Mouse (Mus musculus): ENCODE results near the gene Pgam5. TPM values are rescaled to one million over a fixed set of nuclear protein-coding genes. Genes with fewer than 3 reads are reported as not detected.

The Pgam5 gene
- polyA plus RNA-seq (2012; rRNA removed) = 45.6 and 47.0 TPM in 2 replicates

DNA sequence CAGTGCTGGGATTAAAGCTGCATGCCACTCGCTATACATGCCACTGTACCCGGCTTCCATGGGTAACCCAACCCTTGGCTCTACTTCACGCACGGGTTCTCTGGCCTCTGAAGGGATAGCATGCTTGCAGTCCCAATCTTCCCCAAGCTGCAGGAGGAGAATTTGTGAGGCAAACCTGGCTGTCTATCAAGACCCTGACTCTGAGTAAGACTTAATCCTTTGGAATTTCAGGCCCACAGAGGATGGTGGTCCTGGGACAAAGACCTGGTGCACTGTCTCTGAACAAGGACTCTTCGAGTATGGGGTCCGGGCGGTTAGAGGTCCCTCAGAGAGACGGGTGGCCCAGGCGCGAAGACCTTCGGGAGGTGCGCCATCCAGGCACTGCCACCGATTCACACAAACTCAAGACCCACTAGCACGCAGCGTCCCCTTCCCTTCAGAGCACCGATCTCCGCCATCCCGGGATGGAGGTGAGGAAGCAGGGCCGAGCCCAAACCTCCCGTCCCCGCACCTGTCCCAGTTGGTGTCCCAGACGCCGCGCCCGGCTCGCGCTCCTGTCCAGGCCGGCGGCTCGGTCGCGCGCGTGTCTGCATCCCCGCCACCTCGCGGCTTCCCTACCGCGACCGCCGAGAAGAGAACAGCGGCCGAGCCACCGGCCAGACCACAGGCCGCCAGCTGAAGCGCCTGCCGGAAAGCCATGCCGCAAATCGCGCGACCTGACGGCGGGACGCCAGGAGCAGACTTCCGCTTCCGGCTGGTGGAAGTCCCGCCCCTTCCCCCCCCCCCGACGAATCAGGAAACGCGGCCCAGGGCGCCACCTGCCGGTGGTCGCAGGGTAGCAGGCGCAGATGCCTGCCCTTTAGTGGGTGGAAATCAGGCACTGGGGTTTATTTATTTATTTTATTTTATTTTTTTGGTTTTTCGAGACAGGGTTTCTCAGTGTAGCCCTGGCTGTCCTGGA is at the start of gene Pgam5:
TSS of gene Pgam5 (minus strand) at position 773 of the 961 bp plus-strand sequence.
- H3K27ac ChIP-seq (ENCODE audit: insufficient read depth, low read length) = no peak within 1 kb of the TSS
- H3K4me1 ChIP-seq (ENCODE audit: control insufficient read depth, insufficient read depth, low read length) = peaks cover 4% of the 10 kb centered on the region; the same call in 1 of the 2 replicates
- peak; percentile 67; the same call in 1 of the 2 replicates for TF ChIP-seq POLR2A (IDR thresholded peaks at IDR 0.05; ENCODE audit: extremely low read depth, insufficient read depth, low read length)
- peak; percentile 56 for TF ChIP-seq CTCF (IDR thresholded peaks at IDR 0.05; ENCODE audit: extremely low read depth, insufficient read depth, low read length)
- peak within 1 kb of the TSS; percentile 82 for H3K4me3 ChIP-seq (ENCODE audit: insufficient read depth, low read length)

DNA sequence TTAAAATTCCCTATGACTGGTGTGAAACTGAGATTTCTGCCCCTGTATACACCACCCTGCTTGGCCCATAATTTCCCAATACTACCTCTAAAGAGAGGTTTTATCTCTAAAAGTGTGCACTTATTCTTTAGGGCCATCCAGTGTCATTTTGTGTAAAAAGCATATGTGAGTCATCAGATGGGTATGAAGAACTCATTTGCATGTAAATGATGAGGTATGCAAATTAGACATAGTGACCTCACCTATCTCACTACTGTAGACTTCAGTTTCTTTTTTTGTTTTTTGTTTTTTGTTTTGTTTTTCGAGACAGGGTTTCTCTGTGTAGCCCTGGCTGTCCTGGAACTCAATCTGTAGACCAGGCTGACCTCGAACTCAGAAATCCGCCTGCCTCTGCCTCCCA is 43.4 kb upstream of the Pgam5 start:
- no peak for TF ChIP-seq CTCF (IDR thresholded peaks at IDR 0.05; ENCODE audit: extremely low read depth, insufficient read depth, low read length)
- no peak for TF ChIP-seq POLR2A (IDR thresholded peaks at IDR 0.05; ENCODE audit: extremely low read depth, insufficient read depth, low read length)
- Histone ChIP-seq H3K27ac (ENCODE audit: insufficient read depth, low read length) (no peak overlapping the region), H3K4me3 (ENCODE audit: insufficient read depth, low read length) (no peak overlapping the region), H3K4me1 (ENCODE audit: control insufficient read depth, insufficient read depth, low read length) (no peaks in the 10 kb centered on the region)

DNA sequence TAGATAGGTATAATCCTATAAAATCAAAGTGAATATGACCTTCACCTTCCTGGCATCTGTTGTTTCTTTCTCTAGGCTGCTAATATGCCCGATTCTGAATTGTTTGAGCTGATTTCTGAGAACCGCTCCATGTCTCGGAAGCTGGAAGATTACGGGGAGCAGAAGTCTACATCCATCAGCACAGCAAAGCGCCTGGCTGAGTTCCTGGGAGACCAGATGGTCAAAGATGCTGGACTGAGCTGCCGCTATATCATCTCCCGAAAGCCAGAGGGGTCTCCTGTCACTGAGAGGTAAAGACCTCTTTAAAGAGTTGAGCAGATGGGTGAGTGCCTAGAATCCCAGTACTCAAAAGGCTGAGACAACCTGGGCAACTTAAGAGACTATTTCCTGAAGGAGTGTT is 39.1 kb upstream of the Pgam5 start:
- no peak overlapping the region for H3K27ac ChIP-seq (ENCODE audit: insufficient read depth, low read length)
- TF ChIP-seq POLR2A (IDR thresholded peaks at IDR 0.05; ENCODE audit: extremely low read depth, insufficient read depth, low read length) = no peak
- TF ChIP-seq CTCF (IDR thresholded peaks at IDR 0.05; ENCODE audit: extremely low read depth, insufficient read depth, low read length) = no peak
- no peaks in the 10 kb centered on the region for H3K4me1 ChIP-seq (ENCODE audit: control insufficient read depth, insufficient read depth, low read length)
- no peak overlapping the region for H3K4me3 ChIP-seq (ENCODE audit: insufficient read depth, low read length)

DNA sequence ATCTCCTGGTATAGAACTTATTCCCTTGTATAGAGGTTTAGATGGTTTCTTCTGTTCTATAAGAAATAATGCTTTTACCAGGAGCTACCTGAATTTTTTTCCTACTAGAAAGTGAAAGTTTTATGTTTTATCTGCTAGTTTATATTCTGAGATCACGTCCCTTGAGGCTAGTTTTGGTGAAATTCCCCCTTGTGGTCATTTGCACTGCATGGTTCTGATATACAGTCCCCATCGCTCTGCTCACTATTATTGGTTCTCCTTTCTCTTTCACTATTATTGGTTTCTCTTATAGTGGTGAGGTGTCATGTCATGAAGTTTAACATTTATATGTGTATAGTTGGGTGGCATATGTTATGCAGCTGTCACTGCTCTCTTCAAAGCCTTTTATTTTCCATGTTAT is 30.9 kb upstream of the Pgam5 start:
- no peak overlapping the region for H3K4me3 ChIP-seq (ENCODE audit: insufficient read depth, low read length)
- H3K4me1 ChIP-seq (ENCODE audit: control insufficient read depth, insufficient read depth, low read length) = no peaks in the 10 kb centered on the region
- TF ChIP-seq POLR2A (IDR thresholded peaks at IDR 0.05; ENCODE audit: extremely low read depth, insufficient read depth, low read length) = no peak
- no peak overlapping the region for H3K27ac ChIP-seq (ENCODE audit: insufficient read depth, low read length)

DNA sequence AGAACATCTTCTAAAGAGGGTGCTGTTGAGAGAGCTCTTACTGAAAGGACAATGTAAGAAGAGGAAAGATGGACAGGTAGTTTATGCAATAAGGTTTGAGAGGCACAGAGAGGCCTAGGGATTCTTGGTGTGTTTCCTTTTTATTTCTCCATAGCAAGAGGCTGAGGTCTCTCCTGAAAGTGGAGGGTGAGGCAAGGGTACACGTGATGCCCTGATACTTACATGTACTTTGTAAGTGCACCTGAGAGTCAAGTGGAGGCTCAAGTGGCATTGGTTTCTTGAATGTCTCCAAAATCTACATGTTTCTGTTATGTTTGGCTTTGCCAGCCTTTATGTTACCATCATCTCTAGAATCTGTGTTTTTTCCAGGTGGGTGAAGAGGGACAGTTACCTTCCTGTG is 26.9 kb upstream of the Pgam5 start:
- Histone ChIP-seq H3K4me1 (ENCODE audit: control insufficient read depth, insufficient read depth, low read length) (no peaks in the 10 kb centered on the region), H3K4me3 (ENCODE audit: insufficient read depth, low read length) (no peak overlapping the region), H3K27ac (ENCODE audit: insufficient read depth, low read length) (no peak overlapping the region)
- TF ChIP-seq CTCF (IDR thresholded peaks at IDR 0.05; ENCODE audit: extremely low read depth, insufficient read depth, low read length) (no peak), POLR2A (IDR thresholded peaks at IDR 0.05; ENCODE audit: extremely low read depth, insufficient read depth, low read length) (no peak)

DNA sequence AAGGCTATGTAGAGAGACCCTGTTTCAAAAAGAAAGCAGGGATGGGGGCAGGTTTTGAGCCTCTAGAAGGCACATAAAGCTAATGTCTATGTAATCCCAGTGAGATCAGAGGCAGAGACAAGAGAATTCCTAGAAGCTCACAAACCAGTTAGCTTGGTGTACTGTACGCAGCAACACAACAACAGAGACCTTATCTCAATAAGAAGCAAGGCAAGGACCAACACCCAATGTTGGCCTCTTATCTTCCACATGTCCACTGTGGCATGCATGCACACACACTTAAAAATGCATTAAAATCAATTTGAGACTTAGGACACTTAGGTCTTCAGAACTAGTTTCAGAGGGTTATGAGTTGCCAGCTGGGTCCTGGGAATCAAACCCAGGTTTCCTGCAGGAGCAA is 21.9 kb upstream of the Pgam5 start:
- H3K27ac ChIP-seq (ENCODE audit: insufficient read depth, low read length) = no peak overlapping the region
- TF ChIP-seq CTCF (IDR thresholded peaks at IDR 0.05; ENCODE audit: extremely low read depth, insufficient read depth, low read length) (no peak), POLR2A (IDR thresholded peaks at IDR 0.05; ENCODE audit: extremely low read depth, insufficient read depth, low read length) (no peak)
- H3K4me3 ChIP-seq (ENCODE audit: insufficient read depth, low read length) = no peak overlapping the region
- no peaks in the 10 kb centered on the region for H3K4me1 ChIP-seq (ENCODE audit: control insufficient read depth, insufficient read depth, low read length)

DNA sequence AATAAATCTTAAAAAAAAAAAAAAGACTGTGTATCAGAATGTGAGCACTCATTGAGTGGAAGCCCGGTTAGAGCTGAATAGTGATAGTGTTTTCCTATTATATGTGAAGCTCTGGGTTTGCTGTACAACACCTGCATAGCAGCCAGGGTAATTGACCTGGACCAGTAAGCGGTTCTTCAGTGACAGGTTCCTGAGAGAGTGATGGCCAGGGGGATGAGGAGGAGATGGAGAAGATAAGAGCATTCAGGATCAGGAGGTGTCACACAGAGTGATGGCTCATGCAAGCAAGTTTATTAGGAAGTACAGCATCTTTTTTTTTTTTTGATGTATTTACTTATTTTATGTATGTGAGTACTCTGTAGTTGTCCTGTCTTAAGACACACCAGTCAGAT is 17.4 kb upstream of the Pgam5 start:
- TF ChIP-seq POLR2A (IDR thresholded peaks at IDR 0.05; ENCODE audit: extremely low read depth, insufficient read depth, low read length) = no peak
- TF ChIP-seq CTCF (IDR thresholded peaks at IDR 0.05; ENCODE audit: extremely low read depth, insufficient read depth, low read length) = no peak
- no peaks in the 10 kb centered on the region for H3K4me1 ChIP-seq (ENCODE audit: control insufficient read depth, insufficient read depth, low read length)
- no peak overlapping the region; the same call in 1 of the 2 replicates for H3K4me3 ChIP-seq (ENCODE audit: insufficient read depth, low read length)
- H3K27ac ChIP-seq (ENCODE audit: insufficient read depth, low read length) = no peak overlapping the region

DNA sequence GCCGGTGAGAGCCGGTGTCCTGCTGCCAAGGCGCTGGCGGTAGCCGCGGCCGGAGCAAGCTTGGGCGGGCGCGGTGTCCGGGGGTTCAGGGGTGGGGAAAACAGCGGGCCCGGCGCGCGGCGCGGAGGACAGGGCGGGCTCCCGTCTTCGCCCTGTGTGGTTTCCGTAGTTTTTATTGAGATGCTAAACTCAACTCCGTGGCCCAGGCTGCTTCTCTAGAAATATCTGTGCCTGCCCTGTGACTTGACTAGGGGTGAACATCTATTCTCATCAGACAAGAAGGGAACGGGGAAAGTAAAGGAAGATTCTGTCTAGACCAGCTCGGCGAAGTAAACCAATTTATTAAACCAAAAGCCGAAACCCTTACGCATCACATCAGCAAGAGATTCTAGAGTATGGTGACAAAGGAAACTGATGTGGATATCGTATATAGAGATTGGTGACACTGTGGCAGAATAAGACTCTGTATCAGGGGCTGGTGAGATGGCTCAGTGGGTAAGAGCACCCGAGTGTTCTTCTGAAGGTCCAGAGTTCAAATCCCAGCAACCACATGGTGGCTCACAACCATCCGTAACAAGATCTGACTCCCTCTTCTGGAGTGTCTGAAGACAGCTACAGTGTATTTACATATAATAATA is 16.9 kb upstream of the Pgam5 start:
- no peak for TF ChIP-seq CTCF (IDR thresholded peaks at IDR 0.05; ENCODE audit: extremely low read depth, insufficient read depth, low read length)
- TF ChIP-seq POLR2A (IDR thresholded peaks at IDR 0.05; ENCODE audit: extremely low read depth, insufficient read depth, low read length) = no peak
- H3K27ac ChIP-seq (ENCODE audit: insufficient read depth, low read length) = no peak overlapping the region
- no peaks in the 10 kb centered on the region for H3K4me1 ChIP-seq (ENCODE audit: control insufficient read depth, insufficient read depth, low read length)
- H3K4me3 ChIP-seq (ENCODE audit: insufficient read depth, low read length) = peak overlapping the region; percentile 52

DNA sequence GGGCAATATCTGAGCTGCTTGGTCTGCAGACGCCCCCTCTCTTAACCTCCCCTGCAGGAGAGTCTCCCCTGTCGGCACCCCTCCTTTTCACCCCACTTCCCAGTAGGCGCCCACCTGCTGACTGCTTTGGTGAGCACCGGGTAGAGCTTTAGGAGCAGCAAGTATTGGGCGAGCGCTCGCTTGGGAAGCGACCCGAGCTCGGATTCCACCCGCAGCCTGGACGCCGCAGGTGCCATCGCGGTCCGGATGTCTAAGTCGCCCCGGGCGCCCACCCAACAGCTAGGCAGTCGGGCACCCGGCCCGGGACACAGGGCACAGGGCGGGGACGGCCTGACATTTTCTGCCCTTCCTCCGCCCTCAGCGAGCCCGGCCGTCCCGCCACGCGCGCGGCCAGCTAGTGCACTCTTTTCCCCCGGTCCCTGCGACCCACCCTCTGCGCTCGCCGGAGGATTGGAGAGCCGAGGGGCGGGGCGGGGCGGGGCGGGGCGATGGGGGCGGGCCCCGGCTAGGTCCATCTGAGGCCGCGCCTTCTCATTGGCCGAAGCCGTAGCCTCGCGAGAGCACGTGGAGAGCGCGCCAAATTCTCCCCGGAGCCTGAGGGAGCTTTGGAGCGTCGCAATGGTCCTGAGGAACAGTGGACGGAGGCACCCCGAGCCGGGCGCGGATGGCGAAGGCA is 16.2 kb upstream of the Pgam5 start, which contains the start of the genes Pxmp2 and Pole:
TSS of gene Pxmp2 (minus strand) at position 417 of the 676 bp plus-strand sequence.
TSS of gene Pole (plus strand) at position 537 of the 676 bp plus-strand sequence.
- Histone ChIP-seq H3K27ac (ENCODE audit: insufficient read depth, low read length) (no peak within 1 kb of the TSS), H3K4me1 (ENCODE audit: control insufficient read depth, insufficient read depth, low read length) (no peaks in the 10 kb centered on the region), H3K4me3 (ENCODE audit: insufficient read depth, low read length) (peak within 1 kb of the TSS; percentile 52)
- TF ChIP-seq POLR2A (IDR thresholded peaks at IDR 0.05; ENCODE audit: extremely low read depth, insufficient read depth, low read length) = no peak
- TF ChIP-seq CTCF (IDR thresholded peaks at IDR 0.05; ENCODE audit: extremely low read depth, insufficient read depth, low read length) = no peak

Data from cortical plate, adult 2 months (tissue).